Mouse (Mus musculus) monocyte, adult 5-6 weeks (primary cell): ENCODE measurements around the gene Irak2. TPM values are rescaled to one million over a fixed set of nuclear protein-coding genes. Genes with fewer than 3 reads are reported as not detected.

Experiments
- ATAC-seq: fragments of 153-309, 156-312 bp; replicated peaks from 2 replicates; pipeline ENCODE4 v1.8.0; 2017; ENCODE audit warnings: mild to moderate bottlenecking; ENCODE audit not compliant: low TSS enrichment, insufficient number of reproducible peaks, severe bottlenecking, poor library complexity, low FRiP score
- total RNA-seq: library from RNA; stranded (forward); fragments of 200-1000, 200-491, 200-594 nt; gene quantifications from 3 replicates; pipeline ENCODE4 v1.2.3, GENCODE M21; 2017

Irak2 gene
- total RNA-seq, 1 experiment from 2014 or later = 99.6 TPM

DNA sequence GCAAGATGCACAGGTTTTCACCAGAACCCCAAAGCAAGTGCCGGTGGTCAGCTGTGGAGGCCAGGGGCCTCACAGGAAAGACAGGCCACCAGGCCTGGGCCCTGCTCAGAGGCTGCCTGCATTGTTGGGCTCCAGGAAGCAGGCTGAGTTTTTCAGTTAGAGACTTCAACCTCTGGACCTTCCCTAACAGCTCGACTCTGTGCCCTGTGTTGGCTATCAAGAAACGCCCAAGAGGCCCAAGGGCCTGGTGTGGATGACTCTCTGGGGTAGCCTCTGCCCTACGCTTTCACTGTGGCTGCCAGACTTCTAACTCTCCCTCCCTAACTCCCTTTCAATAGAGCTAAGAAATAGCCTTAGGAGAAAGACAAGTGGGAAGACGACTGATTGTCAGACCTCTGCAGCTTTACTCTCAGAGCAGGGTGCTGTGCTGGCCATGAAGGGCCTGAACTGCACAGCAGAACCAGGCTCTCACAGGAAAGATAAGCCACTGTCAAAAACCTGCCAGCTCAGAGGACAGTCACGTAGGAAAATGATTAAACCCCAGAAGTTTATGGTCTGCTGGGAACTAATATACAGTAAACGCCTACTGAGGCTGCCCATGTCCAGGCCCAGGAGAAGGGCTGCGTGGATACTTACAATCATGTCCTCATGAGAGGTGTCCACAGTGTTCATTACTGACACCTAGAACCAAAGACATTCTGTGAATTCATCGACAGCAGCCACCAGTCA, 99.2 kb downstream of the Irak2 start:
- no peak for ATAC-seq

DNA sequence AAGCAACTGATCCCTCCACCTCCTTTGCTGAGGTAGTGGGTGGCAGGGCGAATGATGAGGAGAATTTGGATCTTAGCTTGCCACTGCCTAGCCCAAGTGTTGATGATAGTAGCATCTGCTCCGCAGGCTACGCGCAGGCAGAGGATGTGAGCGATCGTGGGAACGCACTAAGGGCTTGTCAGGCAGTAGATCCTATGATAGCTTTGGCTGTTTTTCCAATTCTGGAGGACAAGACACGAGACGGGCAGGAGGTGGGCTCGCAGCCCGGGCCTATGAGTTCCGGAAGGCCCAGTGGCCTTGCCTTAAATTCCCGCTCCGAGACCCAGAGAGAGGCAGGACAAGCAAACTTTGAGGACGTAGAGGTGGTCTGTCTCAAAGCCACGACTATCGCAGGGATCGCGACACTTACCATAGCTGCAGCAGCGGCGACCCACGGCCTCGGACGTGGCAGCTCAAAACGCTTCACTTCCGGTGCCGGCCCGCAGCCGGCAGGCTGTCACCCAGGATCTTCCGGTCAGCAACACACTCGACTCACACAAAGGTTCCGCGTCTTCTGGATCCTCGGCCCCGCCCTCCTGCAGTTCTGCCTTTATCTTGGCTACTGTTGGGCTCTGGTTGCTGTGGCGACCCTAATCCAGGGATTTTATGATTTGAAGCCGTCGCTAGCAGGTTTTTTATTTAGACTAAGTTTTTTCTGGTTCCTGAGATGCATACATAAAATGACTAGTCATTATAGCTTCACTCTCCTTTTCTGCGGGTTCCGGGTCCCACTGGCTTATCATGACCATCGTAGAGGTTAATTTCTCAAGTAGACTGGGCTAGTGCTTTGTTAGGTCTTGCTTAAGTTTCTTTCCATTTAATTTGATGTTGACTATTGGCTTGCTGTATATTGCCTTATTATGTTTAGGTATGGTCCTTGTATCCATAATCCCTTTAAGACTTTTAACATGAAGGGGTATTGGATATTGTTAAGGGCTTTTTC, 102.3 kb downstream of the Irak2 start, which contains the start of gene Sec13:
Gene Sec13, minus strand, starts transcription at position 508 of the 982 bp plus-strand sequence.
- ATAC-seq = peak; percentile 92

- no peak for ATAC-seq
Observed at GRCm38 (mm10) chr6:113741425-113741824, 103.2 kb downstream of the Irak2 start.

GRCm38 (mm10) chr6:113742321-113742720, 104.1 kb downstream of the Irak2 start:
- ATAC-seq = no peak

GRCm38 (mm10) chr6:113743111-113743510, 104.8 kb downstream of the Irak2 start:
- no peak for ATAC-seq

Other genes starting within 250 kb of the Irak2 start
- 12.9 to 26.5 TPM (median 15.3 TPM) in 3 replicates for gene Ttll3, start 249.2 kb upstream of the Irak2 start, total RNA-seq
- 0.96 to 6.9 TPM (median 4.4 TPM) in 3 replicates for gene Rpusd3, start 219.1 kb upstream of the Irak2 start, total RNA-seq
- not detected in 3 replicates for gene Cidec, start 202.7 kb upstream of the Irak2 start, total RNA-seq
- gene Jagn1, start 195.9 kb upstream of the Irak2 start, total RNA-seq = 6.8 to 22.3 TPM (median 21.0 TPM) in 3 replicates
- gene Il17re, start 180.0 kb upstream of the Irak2 start, total RNA-seq = not detected in 3 replicates
- not detected in 3 replicates for gene Il17rc, start 167.0 kb upstream of the Irak2 start, total RNA-seq
- gene Creld1, start 155.2 kb upstream of the Irak2 start, total RNA-seq = 0.85 to 6.1 TPM (median 3.4 TPM) in 3 replicates
- gene Prrt3, start 136.5 kb upstream of the Irak2 start, total RNA-seq = not detected in 3 replicates
- 37.2 to 57.0 TPM (median 50.1 TPM) in 3 replicates for gene Emc3, start 106.8 kb upstream of the Irak2 start, total RNA-seq
- gene Fancd2, start 106.8 kb upstream of the Irak2 start, total RNA-seq = 0.29 to 1.8 TPM (median 1.7 TPM) in 3 replicates
- gene Fancd2os, start 37.8 kb upstream of the Irak2 start, total RNA-seq = not detected in 3 replicates
- gene Brk1, start 33.7 kb upstream of the Irak2 start, total RNA-seq = 111 to 131 TPM (median 120 TPM) in 3 replicates
- gene Vhl, start 14.5 kb upstream of the Irak2 start, total RNA-seq = 17.1 to 24.7 TPM (median 21.6 TPM) in 3 replicates
- gene Tatdn2, start 58.6 kb downstream of the Irak2 start, total RNA-seq = 306 to 404 TPM (median 339 TPM) in 3 replicates
- 3.1 to 6.6 TPM in 2 of 3 replicates, not detected in the other for gene Ghrl, start 81.4 kb downstream of the Irak2 start, total RNA-seq
- 93.8 to 134 TPM (median 113 TPM) in 3 replicates for gene Sec13, start 102.3 kb downstream of the Irak2 start, total RNA-seq